Mouse (Mus musculus): ENCODE data around the gene Car4.

DNA sequence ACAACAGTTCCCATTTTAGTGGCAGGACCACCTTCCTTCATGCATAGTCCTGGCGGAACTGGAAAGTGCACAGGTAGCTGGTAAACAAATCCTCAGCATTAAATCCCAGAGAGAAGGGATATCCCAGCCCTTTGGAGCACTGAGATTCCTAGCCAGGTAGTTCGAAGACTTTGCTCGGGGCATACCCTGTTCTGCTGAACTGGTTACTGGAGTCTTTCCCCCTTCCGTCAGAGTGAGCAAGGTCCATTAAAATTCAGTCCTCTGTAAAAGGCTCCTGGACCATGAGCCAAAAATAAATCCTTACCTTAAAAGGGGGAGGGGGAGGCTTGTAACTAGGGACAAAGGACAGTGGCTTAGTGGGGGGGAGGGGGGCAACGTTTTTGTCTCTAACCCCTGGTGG is 1.6 kb downstream of the Car4 start:
- TF ChIP-seq CTCF (IDR thresholded peaks at IDR 0.05): no peak
- no peak for TF ChIP-seq EP300 (IDR thresholded peaks at IDR 0.05)

All from lung, postnatal 0 days (tissue).